Mouse (Mus musculus): Measurements from ENCODE around the gene Nrm. TPM values are rescaled to one million over a fixed set of nuclear protein-coding genes. Genes with fewer than 3 reads are reported as not detected.
"Not testable (repeated sequence)": the region's sequence is repeated elsewhere in the genome, so short reads cannot be mapped to it uniquely, and the experiment has no call there.

Gene Nrm
- polyA plus RNA-seq, 2 experiments, result 49.5 to 80.7 TPM

DNA sequence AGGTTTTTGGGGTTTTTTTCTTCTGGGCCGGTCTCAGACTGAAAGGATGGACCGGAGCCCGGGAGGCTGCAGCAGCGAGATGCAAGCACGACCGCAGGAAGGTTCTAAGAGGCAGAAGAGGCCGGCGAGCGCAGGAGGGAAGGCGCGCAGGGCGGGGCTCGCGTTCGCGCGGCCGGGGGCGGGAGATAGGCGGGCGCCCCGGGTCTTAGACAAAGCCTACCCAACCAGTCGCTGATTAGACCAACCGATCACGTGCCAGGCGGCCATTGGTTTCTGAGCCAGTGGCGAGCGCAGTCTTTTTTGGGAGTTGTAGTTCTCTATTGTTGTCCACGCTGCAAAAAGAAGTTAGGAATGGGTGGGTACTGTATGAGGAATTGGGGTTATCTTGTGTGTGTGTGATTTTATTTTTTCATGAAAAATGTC lies 23.0 kb upstream of the Nrm start, which contains the start of gene Tubb5:
TSS of gene Tubb5 (minus strand) at position 185 of the 423 bp plus-strand sequence.
- WGBS, result 1% methylated on average over 29 of the region's 29 CpGs
- peak within 1 kb of the TSS; percentile 74 for H3K4me2 ChIP-seq (replicated peaks; ENCODE audit: low read depth, low read length, severe bottlenecking)

DNA sequence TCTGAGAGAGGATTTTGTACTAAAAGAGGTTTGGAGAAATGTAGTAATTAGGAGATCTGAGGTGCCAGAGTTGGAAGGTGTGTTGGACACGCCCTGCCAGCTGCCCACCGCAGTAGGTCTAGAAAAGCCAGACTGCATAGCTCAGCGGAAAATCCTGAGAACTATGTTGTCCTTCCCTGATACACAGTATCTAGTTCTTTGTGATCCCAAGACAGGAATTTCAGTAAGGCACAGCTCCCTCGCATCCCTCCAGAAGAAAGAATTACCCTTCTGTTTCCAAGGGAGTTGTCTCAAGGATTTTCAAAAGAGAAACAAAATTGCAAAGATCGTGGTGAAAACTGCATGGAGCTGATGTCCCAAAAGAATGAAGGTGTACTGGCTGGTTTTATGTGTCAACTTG lies 22.5 kb upstream of the Nrm start:
- DNase-seq (ENCODE audit: low spot score), result peak; percentile 66
- H3K4me1 ChIP-seq (ENCODE audit: control insufficient read depth, insufficient read depth, low read length), result peaks cover 33% of the 10 kb centered on the region

More for the DNA sequence above, 23.0 kb upstream of the Nrm start, which contains the start of gene Tubb5:
- H3K4me1 ChIP-seq (ENCODE audit: control insufficient read depth, insufficient read depth, low read length), result peaks cover 33% of the 10 kb centered on the region
- no peaks in the 10 kb centered on the region for H3K27me3 ChIP-seq (ENCODE audit: control insufficient read depth, insufficient read depth, low read length)
- ATAC-seq (ENCODE audit: low FRiP score, low read depth) (peak; percentile 78), DNase-seq (ENCODE audit: low spot score) (peak; percentile 99)
- H3K9ac ChIP-seq (ENCODE audit: low read depth, low read length, severe bottlenecking), result peak within 1 kb of the TSS; percentile 92
- peak; percentile 97; the same call in 1 of the 2 replicates for TF ChIP-seq POLR2A (IDR thresholded peaks at IDR 0.05; ENCODE audit: borderline replicate concordance, extremely low read depth, insufficient read depth, insufficient read length)
- peak within 1 kb of the TSS; percentile 52 for H3K4me3 ChIP-seq (replicated peaks; ENCODE audit: low read length)
- H3K9me3 ChIP-seq (ENCODE audit: control insufficient read depth, low read length), result no peaks in the 10 kb centered on the region
- H3K36me3 ChIP-seq (ENCODE audit: control insufficient read depth, insufficient read depth, low read length), result peaks cover 38% of the 10 kb centered on the region
- H3K27ac ChIP-seq (replicated peaks; ENCODE audit: low read depth, low read length), result peak within 1 kb of the TSS; percentile 92

DNA sequence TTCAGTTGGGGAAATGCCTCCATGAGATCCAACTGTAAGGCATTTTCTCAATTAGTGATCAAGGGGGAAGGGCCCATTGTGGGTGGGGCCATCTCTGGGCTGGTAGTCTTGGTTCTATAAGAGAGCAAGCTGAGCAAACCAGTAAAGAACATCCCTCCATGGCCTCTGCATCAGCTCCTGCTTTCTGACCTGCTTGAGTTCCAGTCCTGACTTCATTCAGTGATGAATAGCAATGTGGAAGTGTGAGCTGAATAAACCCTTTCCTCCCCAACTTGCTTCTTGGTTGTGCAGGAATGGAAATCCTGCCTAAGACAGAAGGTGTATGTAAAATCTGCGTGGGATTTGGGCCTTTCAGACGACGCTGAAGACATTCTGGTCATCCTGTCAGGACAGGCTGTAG lies 22.1 kb upstream of the Nrm start:
- Histone ChIP-seq H3K36me3 (ENCODE audit: control insufficient read depth, insufficient read depth, low read length) (peaks cover 30% of the 10 kb centered on the region), H3K4me3 (replicated peaks; ENCODE audit: low read length) (peak overlapping the region; percentile 52), H3K4me1 (ENCODE audit: control insufficient read depth, insufficient read depth, low read length) (peaks cover 31% of the 10 kb centered on the region), H3K9ac (ENCODE audit: low read depth, low read length, severe bottlenecking) (peak overlapping the region; percentile 92), H3K27ac (replicated peaks; ENCODE audit: low read depth, low read length) (peak overlapping the region; percentile 92), H3K4me2 (replicated peaks; ENCODE audit: low read depth, low read length, severe bottlenecking) (peak overlapping the region; percentile 74)
- not testable (repeated sequence) for ATAC-seq (ENCODE audit: low FRiP score, low read depth); DNase-seq (ENCODE audit: low spot score); H3K27me3 ChIP-seq (ENCODE audit: control insufficient read depth, insufficient read depth, low read length); H3K9me3 ChIP-seq (ENCODE audit: control insufficient read depth, low read length)
- 41% methylated on average over 3 of the region's 3 CpGs for WGBS

More for the DNA sequence above, 22.5 kb upstream of the Nrm start:
- H3K27ac ChIP-seq (replicated peaks; ENCODE audit: low read depth, low read length), result peak overlapping the region; percentile 92
- peak overlapping the region; percentile 92 for H3K9ac ChIP-seq (ENCODE audit: low read depth, low read length, severe bottlenecking)
- no peaks in the 10 kb centered on the region for H3K27me3 ChIP-seq (ENCODE audit: control insufficient read depth, insufficient read depth, low read length)
- 4% methylated on average over 5 of the region's 5 CpGs for WGBS
- TF ChIP-seq POLR2A (IDR thresholded peaks at IDR 0.05; ENCODE audit: borderline replicate concordance, extremely low read depth, insufficient read depth, insufficient read length), result peak; percentile 26; the same call in 1 of the 2 replicates
- no peaks in the 10 kb centered on the region for H3K9me3 ChIP-seq (ENCODE audit: control insufficient read depth, low read length)
- no peak for ATAC-seq (ENCODE audit: low FRiP score, low read depth)
- peaks cover 34% of the 10 kb centered on the region for H3K36me3 ChIP-seq (ENCODE audit: control insufficient read depth, insufficient read depth, low read length)
- H3K4me3 ChIP-seq (replicated peaks; ENCODE audit: low read length), result peak overlapping the region; percentile 52
- H3K4me2 ChIP-seq (replicated peaks; ENCODE audit: low read depth, low read length, severe bottlenecking), result peak overlapping the region; percentile 74

DNA sequence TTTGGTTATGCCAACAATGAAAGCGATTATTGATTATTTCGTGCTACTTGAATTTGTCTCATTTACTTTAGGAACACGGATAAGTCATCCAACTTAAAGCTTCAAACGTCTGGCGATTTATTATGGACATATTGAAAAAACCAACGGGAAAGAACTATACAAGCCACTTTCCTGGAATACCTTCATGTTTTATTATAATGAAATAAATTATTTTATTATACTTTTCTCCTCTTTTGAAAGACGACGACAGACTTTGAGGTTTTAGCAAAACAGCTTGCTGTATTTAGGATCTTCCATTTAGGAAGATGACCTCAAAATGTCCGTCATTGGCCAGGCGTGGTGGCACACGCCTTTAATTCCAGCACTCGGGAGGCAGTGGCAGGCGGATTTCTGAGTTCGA lies 20.6 kb upstream of the Nrm start:
- Histone ChIP-seq H3K4me2 (replicated peaks; ENCODE audit: low read depth, low read length, severe bottlenecking) (peak overlapping the region; percentile 42; the same call in 1 of the 2 replicates), H3K9ac (ENCODE audit: low read depth, low read length, severe bottlenecking) (peak overlapping the region; percentile 50), H3K4me1 (ENCODE audit: control insufficient read depth, insufficient read depth, low read length) (peaks cover 17% of the 10 kb centered on the region), H3K36me3 (ENCODE audit: control insufficient read depth, insufficient read depth, low read length) (peaks cover 23% of the 10 kb centered on the region), H3K27me3 (ENCODE audit: control insufficient read depth, insufficient read depth, low read length) (no peaks in the 10 kb centered on the region), H3K9me3 (ENCODE audit: control insufficient read depth, low read length) (no peaks in the 10 kb centered on the region), H3K27ac (replicated peaks; ENCODE audit: low read depth, low read length) (no peak overlapping the region), H3K4me3 (replicated peaks; ENCODE audit: low read length) (peak overlapping the region; percentile 62)
- ATAC-seq (ENCODE audit: low FRiP score, low read depth) (no peak), DNase-seq (ENCODE audit: low spot score) (no peak)
- TF ChIP-seq POLR2A (IDR thresholded peaks at IDR 0.05; ENCODE audit: borderline replicate concordance, extremely low read depth, insufficient read depth, insufficient read length), result no peak
- 53% methylated on average over 14 of the region's 14 CpGs for WGBS

DNA sequence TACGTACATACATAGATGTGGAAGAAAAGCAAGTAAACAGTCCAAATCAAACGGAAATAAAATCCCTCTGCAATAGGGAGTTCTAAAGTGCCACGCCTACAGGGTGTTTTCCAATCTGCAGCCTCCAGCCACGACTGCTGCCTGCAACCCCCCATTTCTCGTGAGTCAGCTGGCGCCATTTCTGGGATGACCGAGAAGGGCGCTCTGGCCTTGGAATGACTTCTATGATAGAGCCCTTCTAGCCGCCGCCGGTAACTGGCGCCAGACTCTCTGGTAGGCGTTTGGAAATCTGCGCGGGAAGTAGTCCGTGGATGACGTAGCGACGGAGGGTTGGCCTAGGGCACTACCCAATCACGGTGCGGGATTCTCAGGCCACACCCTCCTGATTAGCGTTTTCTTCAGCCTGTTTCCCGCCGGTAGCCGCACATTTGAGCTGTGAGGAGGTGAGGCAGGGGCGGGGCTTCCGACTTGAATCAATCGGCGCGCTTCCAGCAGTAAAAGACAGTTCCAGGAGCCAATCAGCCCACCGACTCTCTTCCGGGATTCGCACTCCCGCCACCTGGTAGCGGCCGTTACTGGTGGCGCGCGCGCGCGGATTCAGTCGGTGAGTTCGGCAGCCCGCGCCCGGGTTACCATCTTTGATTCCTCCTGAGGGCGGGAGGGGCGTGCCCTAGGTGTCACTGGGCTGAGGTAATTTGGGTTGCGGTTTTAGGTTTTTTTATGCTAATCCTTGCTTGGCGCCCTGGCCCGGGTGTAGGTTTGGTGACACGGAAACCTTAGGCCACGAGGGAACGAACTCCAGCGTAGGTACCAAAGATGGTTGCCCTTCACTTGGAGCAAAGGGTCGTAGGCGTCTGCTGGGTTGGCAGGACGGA lies 19.8 kb upstream of the Nrm start, which contains the start of gene Mdc1:
TSS of gene Mdc1 (plus strand) at position 440 of the 875 bp plus-strand sequence.
- H3K9ac ChIP-seq (ENCODE audit: low read depth, low read length, severe bottlenecking), result peak within 1 kb of the TSS; percentile 61
- H3K27me3 ChIP-seq (ENCODE audit: control insufficient read depth, insufficient read depth, low read length), result no peaks in the 10 kb centered on the region
- peak; percentile 72; the same call in 1 of the 2 replicates for TF ChIP-seq POLR2A (IDR thresholded peaks at IDR 0.05; ENCODE audit: borderline replicate concordance, extremely low read depth, insufficient read depth, insufficient read length)
- peaks cover 13% of the 10 kb centered on the region for H3K4me1 ChIP-seq (ENCODE audit: control insufficient read depth, insufficient read depth, low read length)
- ATAC-seq (ENCODE audit: low FRiP score, low read depth), result peak; percentile 91
- H3K9me3 ChIP-seq (ENCODE audit: control insufficient read depth, low read length), result no peaks in the 10 kb centered on the region
- peak within 1 kb of the TSS; percentile 62 for H3K4me3 ChIP-seq (replicated peaks; ENCODE audit: low read length)
- under 1% methylated on average over 59 of the region's 59 CpGs for WGBS
- H3K27ac ChIP-seq (replicated peaks; ENCODE audit: low read depth, low read length), result peak within 1 kb of the TSS; percentile 82
- peak; percentile 100 for DNase-seq (ENCODE audit: low spot score)
- H3K36me3 ChIP-seq (ENCODE audit: control insufficient read depth, insufficient read depth, low read length), result peaks cover 23% of the 10 kb centered on the region
- H3K4me2 ChIP-seq (replicated peaks; ENCODE audit: low read depth, low read length, severe bottlenecking), result peak within 1 kb of the TSS; percentile 65
